Mouse (Mus musculus) ES-E14 (cell line): Measurements from ENCODE around the gene Sox13.
A peak's percentile ranks its signal among the peaks of the same experiment; 100 is the strongest.
"Not testable (repeated sequence)": the region's sequence is repeated elsewhere in the genome, so short reads cannot be mapped to it uniquely, and the experiment has no call there.

Experiments used
- CHD2 ChIP-seq: IDR thresholded peaks from 2 replicates; pipeline ENCODE4 v1.6.1; 2014; ENCODE audit warnings: mild to moderate bottlenecking, low read depth, low read length, inconsistent platforms
- HCFC1 ChIP-seq: IDR thresholded peaks from 2 replicates; pipeline ENCODE4 v1.6.1; 2012; ENCODE audit warnings: low read length, inconsistent platforms, borderline replicate concordance; ENCODE audit not compliant: insufficient read depth
- MAFK ChIP-seq: IDR thresholded peaks from 2 replicates; pipeline ENCODE4 v1.6.1; 2014; ENCODE audit warnings: mild to moderate bottlenecking, low read depth, low read length, inconsistent platforms; ENCODE audit not compliant: insufficient read depth
- ZC3H11A ChIP-seq: IDR thresholded peaks from 2 replicates; pipeline ENCODE4 v1.6.1; 2012; ENCODE audit warnings: low read depth, mild to moderate bottlenecking, inconsistent platforms, low read length, borderline replicate concordance
- ZNF384 ChIP-seq: IDR thresholded peaks from 2 replicates; pipeline ENCODE4 v1.6.1; 2012; ENCODE audit warnings: low read depth, low read length, inconsistent platforms

GRCm38 (mm10) chr1:133340403-133340802, 83.8 kb downstream of the Sox13 start:
- not testable (repeated sequence) for TF ChIP-seq MAFK, ZC3H11A, HCFC1, ZNF384
- 0 out of 2 replicates have a peak, but pooled peaks have one; percentile 16 for TF ChIP-seq CHD2
